Mouse (Mus musculus): ENCODE results near the gene Gm5724.

Gene Gm5724

GRCm38 (mm10) chr6:141773710-141774109 lies at the start of gene Gm5724:
TSS of gene Gm5724 (minus strand) at chr6:141773810.
- in situ Hi-C loops (cut with MboI; ENCODE audit: unreplicated experiment in 2 of 2) = no loop called here

- in situ Hi-C loops (cut with MboI; ENCODE audit: unreplicated experiment in 2 of 2) = no loop called here
Observed at GRCm38 (mm10) chr6:141797837-141798236, 24.2 kb upstream of the Gm5724 start.

GRCm38 (mm10) chr6:141774476-141774875 lies 866 bp upstream of the Gm5724 start:
- in situ Hi-C loops (cut with MboI; ENCODE audit: unreplicated experiment in 2 of 2) = no loop called here

GRCm38 (mm10) chr6:141691246-141691645 lies 82.4 kb downstream of the Gm5724 start:
- in situ Hi-C loops (cut with MboI; ENCODE audit: unreplicated experiment in 2 of 2) = no loop called here

- in situ Hi-C loops (cut with MboI; ENCODE audit: unreplicated experiment in 2 of 2) = no loop called here
Observed at GRCm38 (mm10) chr6:141687008-141687407, 86.6 kb downstream of the Gm5724 start.

Measured in v-Abl transformed pro-B cells (cell line).